10 mouse cellular contexts compared by ENCODE assay signal in the genomic region with DNA sequence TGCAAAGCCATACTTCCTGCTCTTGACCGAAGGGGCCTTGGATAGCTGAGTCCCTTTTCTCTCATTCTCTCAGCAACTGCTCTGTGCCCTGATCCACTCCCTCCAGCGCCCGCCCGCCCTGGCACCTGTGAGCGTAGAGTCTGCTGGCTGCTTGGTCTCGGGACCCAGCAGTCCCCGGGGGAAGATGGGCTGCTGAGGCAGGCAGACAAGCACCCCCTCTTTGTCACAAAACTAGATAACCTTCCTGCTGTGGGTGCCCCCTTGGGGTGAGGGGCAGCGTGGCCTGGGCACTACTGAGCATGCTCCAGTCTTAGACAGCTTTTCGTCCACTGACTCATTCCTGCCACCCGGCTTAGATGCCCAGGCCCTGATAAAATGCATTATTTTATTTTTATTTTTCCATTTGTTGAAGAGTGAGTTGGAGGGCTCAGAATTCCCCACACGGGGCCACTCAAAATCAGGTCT. TPM values are rescaled to one million over a fixed set of nuclear protein-coding genes. Genes with fewer than 3 reads are reported as not detected.
DNase-seq lines count a peak whose midpoint lies in the region; ATAC-seq lines count a peak whose summit lies in the region.
"Had no signal": no experiment of that assay in that cellular context is flagged by ENCODE, and none has a peak within 500 bp of the region (broad histone marks: within the 10 kb centered on the region; RNA-seq: fewer than 3 reads in every experiment).

No protein-coding gene starts in this region.

- H3K9ac ChIP-seq in heart, embryonic 11.5 days (ENCODE audit: low read depth, low read length) = no peak overlapping the region
- H3K9ac ChIP-seq in midbrain, embryonic 13.5 days (replicated peaks) = peak overlapping the region; percentile 32; the same call in 1 of the 2 replicates

- WGBS in heart, embryonic 10.5 days = 79% methylated on average over 11 of the region's 11 CpGs
- WGBS in heart, embryonic 11.5 days (ENCODE audit: insufficient replicate concordance) = 75% methylated on average over 11 of the region's 11 CpGs
- 82% methylated on average over 11 of the region's 11 CpGs for WGBS in hindbrain, embryonic 10.5 days
- WGBS in midbrain, embryonic 13.5 days = 75% methylated on average over 11 of the region's 11 CpGs

- no peak for DNase-seq in heart, embryonic 10.5 days (ENCODE audit: low spot score)
- DNase-seq in MN1 (ENCODE audit: low spot score) = peak; percentile 54
- no peak for DNase-seq in hindbrain, embryonic 10.5 days (ENCODE audit: low spot score)
- no peak for DNase-seq in yolk sac, embryonic 10.5 days (ENCODE audit: low spot score)
- DNase-seq in Muller cell, postnatal 12 days (ENCODE audit: inconsistent ontology term) = no peak
- no peak for DNase-seq in liver
- DNase-seq: cerebellum, adult 18-20 months had no signal

- H3K9me3 ChIP-seq in heart, embryonic 10.5 days = no peaks in the 10 kb centered on the region
- H3K9me3 ChIP-seq in heart, embryonic 11.5 days (replicated peaks; ENCODE audit: control insufficient read depth, low read length) = no peaks in the 10 kb centered on the region
- no peaks in the 10 kb centered on the region for H3K9me3 ChIP-seq in hindbrain, embryonic 10.5 days
- no peaks in the 10 kb centered on the region for H3K9me3 ChIP-seq in midbrain, embryonic 13.5 days

- no peaks in the 10 kb centered on the region for H3K27me3 ChIP-seq in heart, embryonic 10.5 days (ENCODE audit: insufficient read depth, poor library complexity, severe bottlenecking)
- H3K27me3 ChIP-seq in heart, embryonic 11.5 days (ENCODE audit: control insufficient read depth, insufficient read depth, low read length) = no peaks in the 10 kb centered on the region
- H3K27me3 ChIP-seq in hindbrain, embryonic 10.5 days (ENCODE audit: insufficient read depth, poor library complexity, severe bottlenecking) = no peaks in the 10 kb centered on the region
- H3K27me3 ChIP-seq in midbrain, embryonic 13.5 days = no peaks in the 10 kb centered on the region

- H3K27ac ChIP-seq in heart, embryonic 10.5 days = peak overlapping the region; percentile 88
- H3K27ac ChIP-seq in heart, embryonic 11.5 days (ENCODE audit: low read depth, low read length) = no peak overlapping the region
- peak overlapping the region; percentile 85 for H3K27ac ChIP-seq in hindbrain, embryonic 10.5 days
- peak overlapping the region; percentile 65 for H3K27ac ChIP-seq in midbrain, embryonic 13.5 days

- H3K4me3 ChIP-seq in heart, embryonic 10.5 days = no peak overlapping the region
- no peak overlapping the region for H3K4me3 ChIP-seq in heart, embryonic 11.5 days (ENCODE audit: low read depth, low read length)
- H3K4me3 ChIP-seq in hindbrain, embryonic 10.5 days = no peak overlapping the region
- no peak overlapping the region for H3K4me3 ChIP-seq in midbrain, embryonic 13.5 days (replicated peaks)

- no peaks in the 10 kb centered on the region for H3K36me3 ChIP-seq in heart, embryonic 10.5 days
- no peaks in the 10 kb centered on the region for H3K36me3 ChIP-seq in heart, embryonic 11.5 days (ENCODE audit: control insufficient read depth, insufficient read depth, low read length)
- H3K36me3 ChIP-seq in hindbrain, embryonic 10.5 days = no peaks in the 10 kb centered on the region
- H3K36me3 ChIP-seq in midbrain, embryonic 13.5 days = no peaks in the 10 kb centered on the region

- H3K4me1 ChIP-seq in heart, embryonic 10.5 days = peaks cover 58% of the 10 kb centered on the region
- H3K4me1 ChIP-seq in heart, embryonic 11.5 days (ENCODE audit: control insufficient read depth, insufficient read depth, low read length) = peaks cover 31% of the 10 kb centered on the region
- peaks cover 65% of the 10 kb centered on the region for H3K4me1 ChIP-seq in hindbrain, embryonic 10.5 days (replicated peaks)
- peaks cover 42% of the 10 kb centered on the region for H3K4me1 ChIP-seq in midbrain, embryonic 13.5 days (replicated peaks)

- no peak overlapping the region for H3K4me2 ChIP-seq in heart, embryonic 11.5 days
- H3K4me2 ChIP-seq in midbrain, embryonic 13.5 days (replicated peaks) = peak overlapping the region; percentile 15; the same call in 1 of the 2 replicates

- ATAC-seq in heart, embryonic 11.5 days (replicated peaks; ENCODE audit: insufficient number of reproducible peaks, low FRiP score, low TSS enrichment) = no peak
- no peak for ATAC-seq in midbrain, embryonic 13.5 days

RNA-seq across cellular contexts. Expression of a gene that starts 48.3 kb away (rescaled TPM):
- 0.52 TPM in 1 of 2 replicates, not detected in the other for polyA plus RNA-seq in heart, embryonic 10.5 days (2016; fragmentation: Nextera tagmentation; extraction: Ambion mirVana)
- not detected in 2 replicates for polyA plus RNA-seq in heart, embryonic 11.5 days (2014; fragmentation: Nextera tagmentation; extraction: Ambion mirVana)
- polyA plus RNA-seq in hindbrain, embryonic 10.5 days (2016; fragmentation: Nextera tagmentation; extraction: Ambion mirVana) = not detected in 2 replicates
- polyA plus RNA-seq in midbrain, embryonic 13.5 days (2015; fragmentation: Nextera tagmentation; extraction: Ambion mirVana) = 0.37 TPM in 1 of 2 replicates, not detected in the other
- polyA plus RNA-seq: large intestine, adult 2 months had no signal
